Mouse (Mus musculus): ENCODE results near the gene Cubn.

The Cubn gene

DNA sequence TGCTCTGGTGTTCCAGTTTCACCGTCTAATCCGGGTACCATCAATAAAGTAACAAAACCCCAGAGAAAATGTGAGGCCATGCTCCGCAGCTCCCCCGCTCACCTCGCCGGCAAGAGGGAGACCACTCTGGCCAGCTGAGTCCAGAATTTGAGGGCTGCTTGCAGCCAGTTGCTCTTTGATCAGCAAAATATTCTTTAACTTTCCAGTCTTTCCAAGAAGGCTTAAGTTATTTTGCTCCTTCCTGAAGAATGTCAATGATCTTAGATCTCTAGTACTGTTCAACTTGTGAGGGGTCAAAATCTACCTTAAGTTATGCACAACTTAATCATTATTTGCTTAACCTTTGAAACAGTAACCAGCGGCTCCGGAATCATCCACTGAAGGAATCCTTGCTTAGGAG is at the start of gene Cubn:
Gene Cubn (minus strand): TSS at position 80 of the 400 bp plus-strand sequence.
- DNase-seq (ENCODE audit: low spot score), result no peak

DNA sequence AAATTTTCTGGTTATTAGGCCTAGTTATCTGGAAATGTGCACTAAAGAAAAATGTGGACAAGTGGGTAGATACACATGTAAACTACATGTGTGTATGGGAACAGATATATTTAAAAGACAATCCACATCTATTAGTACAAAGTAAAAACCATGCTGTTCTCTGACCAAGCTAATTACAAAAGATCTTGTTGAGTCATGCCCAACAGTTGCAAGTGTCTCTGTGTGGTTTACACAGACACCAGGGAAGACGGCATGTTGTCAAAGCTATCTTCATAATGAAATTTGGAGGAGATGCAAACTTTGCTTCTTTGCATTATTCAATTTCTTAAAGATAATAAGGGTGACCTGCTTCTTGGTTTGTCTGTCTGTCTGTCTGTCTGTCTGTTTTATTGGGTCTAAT is 48.2 kb upstream of the Cubn start:
- no peak for DNase-seq (ENCODE audit: low spot score)

DNA sequence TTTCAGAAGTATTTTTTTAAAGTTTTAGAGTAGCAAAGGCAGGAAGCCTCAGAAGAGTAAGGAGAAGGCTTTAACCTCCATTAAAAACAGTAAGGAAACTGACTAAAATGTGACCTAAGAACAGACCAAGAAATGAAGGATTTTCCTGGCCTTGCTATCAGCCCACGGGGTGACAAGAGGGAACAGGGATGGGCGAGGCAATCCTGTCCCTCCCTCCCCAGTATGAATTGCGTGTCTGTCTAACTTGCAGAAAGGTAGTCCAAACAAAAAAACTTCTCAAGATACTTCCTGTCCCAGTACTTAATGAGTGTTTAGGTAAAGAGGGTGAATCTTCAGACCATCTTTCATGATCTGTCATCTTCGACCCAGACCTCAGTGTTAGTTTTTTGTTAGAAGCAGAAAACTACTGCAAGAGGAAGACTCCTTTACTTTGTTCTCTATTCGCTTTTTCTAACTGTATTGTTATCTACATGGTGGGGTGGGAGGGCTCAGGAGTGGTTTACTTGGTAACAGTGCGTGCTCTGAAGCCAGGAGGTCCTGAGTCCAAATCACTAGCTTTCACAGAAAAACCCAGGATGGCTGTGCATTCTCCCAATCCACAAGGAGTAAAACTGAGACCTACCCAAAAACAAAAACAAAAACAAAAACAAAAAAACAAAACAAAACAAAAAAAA is 47.2 kb upstream of the Cubn start:
- no peak for DNase-seq (ENCODE audit: low spot score)

DNA sequence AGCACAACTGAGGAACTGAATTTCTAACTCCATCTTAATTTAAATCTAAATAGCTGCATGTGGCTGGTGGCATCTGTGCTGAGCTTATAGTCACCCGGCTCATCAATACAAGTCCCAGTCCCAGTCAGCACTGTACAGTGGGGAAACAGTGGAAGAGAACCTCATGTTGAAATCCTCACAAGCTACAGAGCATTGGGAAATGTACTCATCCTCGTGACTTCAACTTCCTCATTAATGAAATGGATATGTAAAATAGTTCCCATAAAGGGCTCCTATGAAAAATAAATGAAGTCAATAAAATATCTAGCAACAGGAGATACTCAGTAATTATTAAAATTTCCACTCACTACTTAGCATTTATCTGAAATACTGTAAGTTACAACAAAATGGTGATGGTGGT is 46.6 kb upstream of the Cubn start:
- DNase-seq (ENCODE audit: low spot score), result no peak

DNA sequence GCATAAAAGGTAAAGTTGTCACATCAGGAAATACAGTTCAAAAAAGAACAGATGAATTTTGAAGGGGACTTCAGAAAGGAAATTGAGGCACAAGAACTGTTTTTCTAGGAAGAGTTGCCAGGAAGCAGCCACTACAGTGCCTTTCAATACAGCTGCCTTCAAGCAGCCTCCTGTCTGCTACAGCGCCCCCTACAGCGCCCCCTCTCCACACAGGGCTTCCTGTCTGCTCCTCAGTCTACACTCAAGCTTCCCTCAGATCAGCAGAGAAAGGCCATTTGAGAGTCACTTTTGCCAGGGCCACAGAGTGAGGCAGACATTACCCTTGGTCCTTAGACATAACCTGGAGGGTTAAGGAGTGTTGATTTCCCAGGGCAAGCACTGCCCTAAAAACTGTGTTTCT is 46.1 kb upstream of the Cubn start:
- DNase-seq (ENCODE audit: low spot score), result no peak

DNA sequence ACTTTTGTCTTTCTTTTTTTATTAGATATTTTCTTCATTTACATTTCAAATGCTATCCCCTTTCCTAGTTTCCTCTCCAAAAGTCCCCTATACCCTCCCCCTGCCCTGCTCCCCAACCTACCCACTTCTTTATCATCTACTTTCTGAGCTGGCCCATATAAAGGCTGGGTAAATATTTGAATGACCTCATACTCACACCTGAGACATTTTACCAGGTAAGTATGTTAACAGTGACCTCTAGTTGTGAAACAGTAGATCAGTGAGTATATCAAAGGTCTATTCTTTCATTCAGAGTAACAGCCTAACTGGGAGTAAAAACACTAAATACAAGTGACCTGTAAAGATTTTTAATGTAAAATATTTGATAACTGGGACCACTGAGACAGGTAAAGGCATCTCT is 45.1 kb upstream of the Cubn start:
- DNase-seq (ENCODE audit: low spot score), result no peak

DNA sequence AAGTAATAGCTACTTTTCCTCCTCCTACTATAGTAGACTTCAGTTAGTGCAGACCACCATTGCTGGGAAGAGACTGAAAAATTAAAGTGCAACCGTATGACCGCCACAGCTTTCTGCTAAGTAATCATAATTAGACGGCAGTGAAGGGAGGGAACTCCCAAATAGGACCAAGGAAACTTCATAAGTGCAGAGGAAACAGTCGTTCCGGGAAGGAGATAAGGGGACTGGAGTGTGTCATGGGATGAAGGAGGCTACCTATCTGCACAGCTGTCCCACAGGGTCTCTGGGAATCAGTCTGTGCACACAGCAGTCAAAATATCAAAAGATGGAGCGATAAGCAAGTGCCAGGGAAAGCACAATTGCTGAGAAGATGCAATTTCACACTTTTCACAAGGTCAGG is 39.0 kb upstream of the Cubn start:
- no peak for DNase-seq (ENCODE audit: low spot score)

DNA sequence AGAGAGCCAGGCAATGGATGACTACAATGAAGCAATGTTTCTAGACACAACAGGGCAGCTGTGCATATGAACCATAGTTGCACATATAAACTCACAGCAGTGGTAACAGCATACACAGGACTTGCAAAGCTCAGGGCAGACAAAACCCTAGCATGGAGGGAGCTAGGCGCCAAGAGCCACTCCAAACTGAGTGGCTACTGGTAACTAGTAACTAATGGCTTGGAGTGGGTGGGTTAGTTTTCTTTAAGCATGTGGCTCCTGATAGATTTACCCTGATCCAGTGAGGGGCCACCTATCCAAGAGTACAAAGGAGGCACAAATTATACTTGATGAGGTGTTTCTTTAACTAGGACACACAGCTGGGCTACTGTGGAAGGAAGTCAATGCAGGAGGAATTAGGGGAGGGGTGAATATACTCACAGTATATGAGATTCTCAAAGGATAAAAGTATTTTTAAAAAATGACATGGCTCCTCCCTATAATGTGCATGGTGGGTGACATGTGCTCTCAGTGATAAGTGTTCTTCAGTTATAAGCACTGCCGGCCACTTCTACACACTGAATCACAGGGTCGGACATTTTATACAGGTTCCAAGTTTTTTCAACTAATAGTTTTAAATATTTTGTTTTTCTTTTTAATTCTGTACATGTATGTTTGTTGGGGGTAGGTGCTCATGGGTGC is 37.8 kb upstream of the Cubn start:
- DNase-seq (ENCODE audit: low spot score), result no peak

DNA sequence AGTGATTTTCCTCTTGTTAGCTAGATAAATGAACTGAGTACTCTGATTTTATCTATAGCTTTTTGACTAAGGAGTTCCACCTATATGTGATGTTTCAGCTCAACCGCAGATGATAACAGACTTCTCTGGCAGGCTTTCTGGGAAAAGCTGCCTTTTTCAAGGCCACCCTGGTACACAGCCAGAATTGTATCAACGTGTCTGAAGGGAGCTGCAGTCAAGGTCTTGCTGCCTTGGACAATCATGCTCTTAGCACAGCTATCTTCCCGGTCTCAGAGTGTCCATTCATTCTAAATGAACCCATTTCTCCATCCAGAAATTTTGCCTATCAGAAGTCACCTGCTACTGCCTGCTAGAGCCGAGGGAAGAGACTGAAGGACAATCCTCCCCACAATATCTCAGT is 35.9 kb upstream of the Cubn start:
- DNase-seq (ENCODE audit: low spot score), result no peak

DNA sequence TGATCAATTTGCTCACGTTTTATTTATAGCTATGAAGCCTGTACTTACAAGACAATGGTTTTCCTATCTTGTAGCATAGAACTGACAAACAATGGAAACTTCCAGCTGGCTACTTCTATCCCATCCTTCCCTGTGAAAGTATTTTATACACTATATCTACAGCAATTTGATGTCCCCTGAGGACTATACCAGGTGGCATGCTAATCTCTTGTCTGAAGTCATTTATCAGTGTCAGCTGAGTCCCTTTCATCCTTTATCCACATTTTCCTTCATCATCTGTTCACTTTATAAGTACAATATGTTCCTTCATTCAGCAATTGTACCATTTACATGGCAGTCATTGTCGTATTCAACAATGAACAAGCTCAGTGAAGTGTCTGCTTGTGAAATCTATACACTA is 35.5 kb upstream of the Cubn start:
- DNase-seq (ENCODE audit: low spot score), result no peak

DNA sequence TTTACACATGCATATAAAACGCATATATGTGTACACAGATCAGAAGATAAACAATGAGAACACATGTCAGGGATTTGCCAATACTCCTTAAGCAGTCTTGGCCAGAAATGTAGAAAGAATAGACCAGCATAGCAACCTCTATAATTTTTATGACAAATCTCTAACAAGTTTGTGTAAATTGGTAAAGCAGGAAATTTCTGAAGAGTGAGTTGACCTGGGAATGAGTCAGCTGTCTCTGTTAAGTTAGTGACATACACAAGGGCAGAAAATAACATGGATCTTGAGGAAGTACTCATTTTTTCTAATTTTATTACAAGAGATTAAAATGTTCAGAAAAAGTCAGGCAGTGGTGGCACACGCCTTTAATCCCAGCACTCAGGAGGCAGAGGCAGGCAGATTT is 34.6 kb upstream of the Cubn start:
- DNase-seq (ENCODE audit: low spot score), result no peak

DNA sequence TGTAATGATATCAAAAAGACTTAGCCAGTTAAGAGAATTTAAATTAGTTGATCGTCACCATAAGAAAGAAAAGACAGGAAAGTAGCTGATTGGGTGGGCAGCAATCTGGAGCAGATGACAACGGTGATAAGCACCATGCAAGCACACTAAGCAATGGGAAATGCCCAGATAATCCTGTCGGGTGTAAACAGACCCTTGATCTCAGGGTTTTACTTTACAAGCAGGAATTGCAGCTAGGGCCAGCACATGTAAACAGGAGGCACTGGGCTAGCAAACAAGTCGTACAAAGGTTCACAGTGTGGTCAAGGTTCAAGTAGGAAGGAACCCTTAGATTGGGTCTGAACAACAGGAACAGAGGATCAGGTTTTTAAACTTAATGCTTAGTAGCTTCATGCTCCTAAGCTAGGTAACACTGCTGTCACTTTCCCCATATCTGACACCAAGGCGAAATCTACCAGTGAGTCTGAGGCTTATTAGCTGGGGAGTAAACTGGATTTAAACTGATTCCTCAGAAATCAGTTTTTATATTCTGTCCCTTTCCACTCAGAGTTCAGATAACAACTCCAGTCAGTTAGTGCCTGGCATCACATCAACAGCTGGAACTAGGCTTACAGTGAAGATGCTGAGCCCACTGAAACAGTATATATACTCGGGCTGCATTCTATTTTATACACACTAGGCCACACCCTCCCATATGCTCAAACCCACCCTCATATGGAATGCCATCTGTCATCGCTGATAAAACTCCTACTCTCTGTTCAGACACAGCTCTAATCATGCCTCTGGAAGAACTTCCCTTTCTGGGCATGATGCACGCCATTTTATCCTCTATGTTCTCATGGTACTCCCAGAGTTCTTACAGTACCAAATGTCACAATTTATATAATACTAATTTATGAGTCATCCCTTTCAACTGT is 32.2 kb upstream of the Cubn start:
- DNase-seq (ENCODE audit: low spot score), result no peak

DNA sequence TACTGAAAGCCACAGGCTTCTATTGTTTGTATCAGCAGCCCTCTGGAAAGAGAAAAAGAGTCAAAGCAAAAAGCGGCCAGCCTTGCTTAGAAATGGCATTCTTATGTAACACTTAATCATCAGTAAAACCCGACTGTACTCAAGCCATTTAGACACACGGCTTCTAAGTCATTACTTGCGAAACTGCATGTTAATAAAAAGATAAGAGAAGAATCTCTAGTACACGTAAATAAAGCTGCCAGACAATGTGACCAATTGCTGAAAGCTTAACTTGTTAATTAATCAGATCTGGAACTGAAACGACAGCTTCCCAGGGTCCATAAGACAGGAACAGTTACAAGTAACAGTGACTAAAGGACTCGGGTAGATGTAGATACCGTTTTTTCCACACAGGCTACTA is 30.5 kb upstream of the Cubn start:
- no peak for DNase-seq (ENCODE audit: low spot score)

DNA sequence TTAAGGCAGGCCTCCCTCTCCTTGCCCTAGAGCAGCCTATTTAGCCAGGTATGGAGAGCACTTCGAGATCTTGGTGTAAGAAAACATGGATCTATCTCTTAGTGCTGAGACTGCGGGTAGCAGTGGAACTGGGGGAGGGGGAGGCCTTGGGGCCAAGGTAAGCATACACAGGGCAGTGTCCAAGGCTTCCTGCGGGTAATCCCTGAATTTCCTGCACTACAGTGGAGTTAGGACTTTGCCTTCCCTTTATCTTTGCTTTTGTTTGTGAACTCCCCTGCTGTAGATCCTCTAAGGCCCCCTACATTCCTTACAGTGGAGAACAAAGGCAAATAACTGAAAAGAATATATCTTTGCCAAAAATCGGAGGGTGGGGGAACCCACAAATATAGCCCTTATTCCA is 23.3 kb upstream of the Cubn start:
- no peak for DNase-seq (ENCODE audit: low spot score)

DNA sequence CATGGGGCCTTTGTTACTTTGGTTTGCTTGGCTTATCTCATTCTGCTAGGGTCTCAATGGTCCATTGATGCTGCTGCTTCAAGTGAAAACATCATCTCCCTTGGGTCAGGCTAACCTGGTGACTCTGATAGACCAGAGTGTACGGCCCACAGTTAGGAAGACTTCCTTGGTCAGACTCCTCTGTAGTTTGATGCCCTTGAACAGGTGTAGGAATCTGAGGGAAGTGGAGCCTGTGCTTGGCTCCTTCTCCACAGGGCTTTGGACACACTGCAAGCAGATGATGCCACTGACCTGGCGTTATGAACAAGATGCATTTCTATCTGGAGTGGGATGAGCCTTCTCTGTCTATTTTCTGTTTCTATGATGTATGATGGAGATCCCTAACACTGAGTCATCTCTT is 11.1 kb upstream of the Cubn start:
- no peak for DNase-seq (ENCODE audit: low spot score)

DNA sequence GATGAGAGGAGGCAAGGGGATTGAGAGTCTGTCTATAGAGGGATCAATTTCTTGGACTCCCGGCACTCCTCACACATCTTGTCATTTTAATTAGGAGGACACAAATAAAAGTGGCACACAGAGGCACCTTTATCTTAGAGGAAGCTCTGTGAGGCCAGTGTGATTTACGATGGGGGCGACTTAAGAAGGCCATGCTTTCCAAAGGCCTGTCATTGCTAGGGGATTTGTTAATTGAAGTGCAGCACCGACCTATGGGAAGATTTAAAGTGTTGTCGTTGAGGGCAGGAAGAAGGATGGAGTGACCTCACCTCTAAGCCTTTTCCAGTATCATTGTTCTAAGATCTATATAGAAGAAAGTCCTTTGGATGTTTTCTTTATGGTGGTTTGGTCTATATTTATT is 9.9 kb upstream of the Cubn start:
- DNase-seq (ENCODE audit: low spot score), result no peak

DNA sequence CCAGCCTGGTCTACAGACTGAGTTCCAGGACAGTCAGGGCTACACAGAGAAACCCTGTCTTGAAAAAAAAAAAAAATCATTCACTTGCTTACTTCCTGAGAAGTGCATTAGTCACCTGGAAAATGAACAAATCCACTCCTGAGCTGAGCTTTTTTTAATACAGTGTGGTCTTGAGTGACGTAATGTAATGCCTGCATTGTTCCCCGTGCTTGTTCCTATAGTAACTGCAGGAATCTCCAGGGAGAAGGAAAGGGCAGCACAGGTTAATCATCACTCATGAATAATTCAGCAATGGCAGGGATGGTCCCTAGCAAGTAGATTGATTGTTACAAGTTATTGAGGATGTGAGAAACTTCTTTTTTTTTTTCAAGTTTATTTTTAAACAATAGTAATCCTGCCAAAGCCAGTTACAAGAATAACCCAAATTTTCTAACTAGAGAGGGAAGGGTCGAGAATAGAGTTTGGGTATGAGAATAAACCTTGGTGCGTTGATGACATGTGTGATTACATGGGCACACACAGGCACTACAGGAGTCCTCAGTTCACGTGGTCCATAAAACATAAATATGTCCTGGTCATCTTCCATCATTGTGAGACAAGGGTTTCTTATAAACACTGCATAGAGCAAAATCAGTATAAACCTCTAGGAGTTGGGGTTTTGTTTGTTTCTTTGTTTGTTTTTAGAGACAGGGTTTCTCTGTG is 8.8 kb upstream of the Cubn start:
- DNase-seq (ENCODE audit: low spot score), result no peak

DNA sequence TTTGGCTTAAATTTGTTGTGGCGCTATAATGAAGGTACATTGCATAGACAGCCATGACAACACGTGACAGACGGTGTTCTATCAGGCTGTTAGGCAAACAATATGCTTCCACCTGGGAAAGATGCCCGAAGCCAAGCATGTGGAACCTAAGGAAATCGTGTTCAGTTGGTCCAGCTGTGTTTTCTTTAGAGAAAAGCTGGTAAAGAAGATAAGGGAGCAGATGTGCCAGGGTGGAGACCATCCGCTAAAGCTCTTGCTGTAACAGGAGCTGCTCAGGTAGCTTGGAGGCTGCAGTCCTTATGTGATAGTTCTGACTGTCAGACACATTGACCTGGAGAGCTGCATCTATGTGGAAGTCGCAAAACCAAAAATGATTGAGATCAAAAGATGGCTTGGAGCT is 7.6 kb upstream of the Cubn start:
- DNase-seq (ENCODE audit: low spot score), result no peak

DNA sequence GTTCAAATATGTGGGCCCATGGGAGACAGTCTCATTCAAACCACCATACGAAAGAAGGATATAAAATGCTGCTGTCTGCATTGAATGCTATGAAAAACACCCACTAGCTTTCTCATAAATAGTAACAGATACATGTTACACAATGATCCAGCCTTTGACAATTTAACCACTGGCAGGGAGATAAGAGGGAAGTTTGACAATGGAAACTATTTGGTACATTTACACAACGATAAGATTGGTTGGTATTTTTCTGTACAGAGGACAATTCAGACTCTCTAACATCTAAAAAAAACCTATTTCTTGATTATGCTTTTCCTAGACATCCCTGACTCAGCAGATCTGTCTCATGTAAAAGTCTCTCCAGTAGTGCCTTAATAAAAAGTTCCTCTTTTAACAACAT is 4.5 kb upstream of the Cubn start:
- no peak for DNase-seq (ENCODE audit: low spot score)

DNA sequence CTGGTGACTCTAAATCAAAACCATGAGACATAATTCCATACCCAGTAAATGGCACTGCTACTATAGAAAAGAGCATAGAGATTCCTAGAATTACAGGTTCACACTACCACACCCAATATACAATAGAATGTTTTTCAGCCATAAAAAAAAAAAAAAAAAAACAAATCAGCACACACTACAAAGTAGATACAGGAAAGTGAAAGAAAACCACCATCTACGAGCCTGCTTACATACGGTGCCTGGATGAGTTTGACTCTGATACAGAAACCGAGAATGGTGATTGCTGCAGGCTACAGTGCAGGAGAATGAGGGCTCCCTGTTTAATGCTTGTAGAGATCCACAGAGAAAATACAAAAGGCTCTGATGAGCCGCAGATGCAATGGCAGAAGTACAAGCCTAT is 1.3 kb upstream of the Cubn start:
- no peak for DNase-seq (ENCODE audit: low spot score)

DNA sequence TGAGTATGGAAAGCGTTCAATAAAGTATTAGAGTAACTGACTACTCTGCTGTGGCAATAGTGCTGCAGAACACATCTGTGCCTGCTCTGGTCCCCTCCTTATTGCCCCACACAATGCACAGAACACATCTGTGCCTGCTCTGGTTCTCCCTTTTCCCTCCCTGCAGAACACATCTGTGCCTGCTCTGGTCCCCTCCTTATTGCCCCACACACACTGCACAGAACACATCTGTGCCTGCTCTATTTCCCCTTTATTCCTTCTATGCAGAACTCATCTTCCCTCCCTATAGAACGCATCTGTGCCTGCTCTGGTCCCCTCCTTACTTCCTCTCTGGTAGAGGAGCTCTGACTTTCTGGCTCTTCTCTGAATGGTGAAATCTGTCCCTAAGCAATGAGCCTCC is 1.1 kb downstream of the Cubn start:
- no peak for DNase-seq (ENCODE audit: low spot score)

DNA sequence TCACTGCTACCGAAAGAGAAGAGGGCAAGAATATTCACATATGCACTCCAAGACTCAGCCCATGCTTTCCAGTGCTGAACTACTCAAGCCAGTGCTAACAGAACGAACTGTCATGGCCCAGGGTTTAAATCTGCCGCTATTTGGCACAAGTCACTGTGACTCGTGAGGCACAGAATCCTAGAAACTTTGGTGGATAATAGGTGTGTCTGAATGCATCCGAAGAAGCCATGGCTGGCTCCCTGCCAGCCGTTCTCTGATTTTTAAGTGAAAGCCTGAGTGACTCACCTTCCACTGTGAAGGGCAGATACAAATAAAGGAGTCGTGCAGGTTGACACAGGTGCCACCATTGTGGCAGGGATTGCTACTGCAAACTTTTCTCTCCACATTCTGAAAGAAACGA is 5.1 kb downstream of the Cubn start:
- DNase-seq (ENCODE audit: low spot score), result no peak

DNA sequence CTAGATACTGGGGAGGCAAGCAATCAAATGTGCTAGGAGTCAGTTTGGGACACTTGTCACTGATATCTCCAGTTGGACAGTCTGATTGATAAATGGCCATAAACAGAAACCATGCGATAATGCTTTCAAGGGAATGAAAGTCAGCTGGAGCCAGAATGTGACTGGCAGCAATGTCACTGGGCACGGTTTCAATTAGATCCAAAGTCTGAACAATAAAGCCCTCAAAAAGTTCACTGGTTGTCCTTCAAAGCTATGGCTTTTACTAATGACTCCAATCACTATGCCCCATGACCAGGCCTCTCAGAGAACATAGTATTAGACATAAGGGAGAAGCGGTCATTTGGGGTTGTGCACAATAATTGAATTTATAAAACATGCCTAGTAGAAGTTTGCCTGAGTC is 7.0 kb downstream of the Cubn start:
- DNase-seq (ENCODE audit: low spot score), result no peak
